Mouse (Mus musculus) urinary bladder, adult 18-20 months (tissue): ENCODE measurements around the gene Fchsd2.

Experiments
- DNase-seq, 2 experiments: peaks; one replicate each; pipeline ENCODE4 v3.0.0; 2022; ENCODE audit warnings: low spot score in 2 of 2, mixed read lengths in 2 of 2

Gene Fchsd2

GRCm38 (mm10) chr7:101191326-101191969 is 98.8 kb downstream of the Fchsd2 start:
- no peak for DNase-seq

GRCm38 (mm10) chr7:101210826-101211225 is 118.2 kb downstream of the Fchsd2 start:
- DNase-seq: no peak

- DNase-seq: no peak
Observed at GRCm38 (mm10) chr7:101213515-101214263, 121.0 kb downstream of the Fchsd2 start.

- no peak for DNase-seq
Observed at GRCm38 (mm10) chr7:101216724-101217123, 124.1 kb downstream of the Fchsd2 start.

- no peak for DNase-seq
Observed at GRCm38 (mm10) chr7:101223501-101223900, 130.8 kb downstream of the Fchsd2 start.

- no peak for DNase-seq
Observed at GRCm38 (mm10) chr7:101229336-101229735, 136.7 kb downstream of the Fchsd2 start.

- DNase-seq: no peak
Observed at GRCm38 (mm10) chr7:101231458-101231857, 138.8 kb downstream of the Fchsd2 start.

- no peak for DNase-seq
Observed at GRCm38 (mm10) chr7:101232716-101233115, 140.1 kb downstream of the Fchsd2 start.

GRCm38 (mm10) chr7:101236712-101237473 is 144.2 kb downstream of the Fchsd2 start:
- DNase-seq: no peak

- DNase-seq: no peak
Observed at GRCm38 (mm10) chr7:101248760-101249159, 156.1 kb downstream of the Fchsd2 start.

GRCm38 (mm10) chr7:101249173-101249572 is 156.5 kb downstream of the Fchsd2 start:
- DNase-seq: no peak

- no peak for DNase-seq
Observed at GRCm38 (mm10) chr7:101253071-101253470, 160.4 kb downstream of the Fchsd2 start.

- DNase-seq: no peak
Observed at GRCm38 (mm10) chr7:101258482-101258881, 165.8 kb downstream of the Fchsd2 start.

GRCm38 (mm10) chr7:101261941-101262546 is 169.4 kb downstream of the Fchsd2 start:
- DNase-seq: no peak

GRCm38 (mm10) chr7:101263511-101263910 is 170.8 kb downstream of the Fchsd2 start:
- no peak for DNase-seq

- DNase-seq: no peak
Observed at GRCm38 (mm10) chr7:101267457-101268259, 175.0 kb downstream of the Fchsd2 start.

GRCm38 (mm10) chr7:101271602-101272001 is 178.9 kb downstream of the Fchsd2 start:
- DNase-seq: no peak

GRCm38 (mm10) chr7:101272466-101273160 is 179.9 kb downstream of the Fchsd2 start:
- DNase-seq: no peak

- DNase-seq: no peak
Observed at GRCm38 (mm10) chr7:101282721-101283120, 190.1 kb downstream of the Fchsd2 start.

- DNase-seq: no peak
Observed at GRCm38 (mm10) chr7:101284504-101284903, 191.8 kb downstream of the Fchsd2 start.

GRCm38 (mm10) chr7:101286891-101287290 is 194.2 kb downstream of the Fchsd2 start:
- no peak for DNase-seq
